Mouse (Mus musculus): ENCODE measurements around the gene Snx18.

Snx18 gene

DNA sequence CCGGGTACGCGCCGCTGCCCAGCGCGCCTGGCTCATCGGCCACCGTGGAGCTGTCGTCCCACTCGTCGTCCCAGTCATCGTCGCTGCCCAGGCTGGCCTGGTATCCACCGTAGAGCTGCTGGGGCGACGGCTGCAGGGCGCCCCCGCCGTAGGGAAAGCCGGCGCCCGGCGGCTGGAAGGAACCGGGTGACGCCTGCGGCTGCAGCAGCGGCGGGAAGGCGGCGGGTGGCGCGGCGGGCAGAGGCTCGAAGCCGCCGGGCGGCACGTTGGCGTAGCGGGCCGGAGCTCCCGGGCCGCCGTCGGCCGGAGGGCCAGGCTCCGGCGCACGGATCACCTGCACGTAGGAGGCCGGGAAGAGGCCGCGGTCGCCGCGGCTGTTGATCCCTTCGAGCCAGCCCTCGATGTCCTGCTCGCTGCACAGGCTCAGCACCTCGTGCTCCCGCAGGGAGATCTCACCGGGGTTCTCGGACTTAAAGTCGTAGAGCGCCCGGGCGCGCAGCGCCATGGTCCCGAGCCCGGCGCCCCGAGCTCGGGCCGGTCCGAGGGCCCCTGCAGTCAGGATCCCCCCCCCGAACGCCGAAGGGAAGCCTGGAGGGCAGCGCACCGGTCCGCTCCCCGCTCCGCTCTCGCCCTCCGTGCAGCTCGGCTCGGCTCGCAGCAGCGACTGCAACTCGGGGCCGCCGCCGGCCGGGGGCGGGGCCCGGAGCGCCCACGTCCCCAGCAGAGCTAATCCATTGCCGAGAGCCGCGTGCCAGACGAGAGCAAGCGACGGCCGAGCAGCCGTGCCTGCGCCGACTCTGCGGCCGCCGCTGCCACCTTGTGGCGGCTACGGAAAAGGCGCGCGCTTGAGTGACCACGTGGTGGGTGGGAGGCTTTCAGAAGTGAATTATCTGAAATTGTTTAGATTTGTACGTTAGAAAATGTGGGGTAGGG, at the start of gene Snx18:
Gene Snx18 (minus strand): TSS at position 674 of the 933 bp plus-strand sequence.
- peak; percentile 90 for DNase-seq

GRCm38 (mm10) chr13:113663883-113664282, 45.5 kb upstream of the Snx18 start:
- DNase-seq = no peak

DNA sequence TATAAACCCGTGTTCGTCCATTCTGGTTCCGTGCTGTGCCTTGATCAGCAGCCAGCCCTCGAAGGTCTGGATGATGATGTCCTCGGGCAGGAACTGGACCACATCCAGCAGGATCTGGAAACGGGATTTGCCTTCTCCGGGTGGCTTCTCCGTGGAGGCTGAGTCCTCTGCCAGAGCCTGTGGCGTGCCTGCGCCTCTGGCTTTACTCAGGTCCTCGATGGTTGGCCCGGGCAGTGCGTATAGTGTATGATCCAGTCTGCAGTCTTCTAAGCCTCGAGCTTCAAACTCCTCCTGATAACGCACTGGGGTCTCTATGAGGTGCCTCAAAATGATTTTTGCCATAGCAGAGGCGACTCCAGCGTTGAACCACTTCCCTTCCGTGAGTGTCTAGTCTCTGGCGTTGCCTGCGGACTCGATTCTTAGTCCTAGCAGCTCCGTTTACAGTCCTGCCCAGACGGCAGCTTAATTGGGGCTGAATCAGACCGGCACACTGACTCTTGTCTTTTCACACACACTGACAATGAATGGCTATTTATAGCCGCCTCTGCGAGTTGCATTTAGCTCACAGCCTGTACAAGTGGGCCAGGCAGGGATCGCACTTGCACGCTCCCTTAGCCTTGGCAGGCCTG, 44.9 kb upstream of the Snx18 start, which contains the start of gene Hspb3:
Gene Hspb3 (minus strand): TSS at position 526 of the 629 bp plus-strand sequence.
- no peak for DNase-seq

DNA sequence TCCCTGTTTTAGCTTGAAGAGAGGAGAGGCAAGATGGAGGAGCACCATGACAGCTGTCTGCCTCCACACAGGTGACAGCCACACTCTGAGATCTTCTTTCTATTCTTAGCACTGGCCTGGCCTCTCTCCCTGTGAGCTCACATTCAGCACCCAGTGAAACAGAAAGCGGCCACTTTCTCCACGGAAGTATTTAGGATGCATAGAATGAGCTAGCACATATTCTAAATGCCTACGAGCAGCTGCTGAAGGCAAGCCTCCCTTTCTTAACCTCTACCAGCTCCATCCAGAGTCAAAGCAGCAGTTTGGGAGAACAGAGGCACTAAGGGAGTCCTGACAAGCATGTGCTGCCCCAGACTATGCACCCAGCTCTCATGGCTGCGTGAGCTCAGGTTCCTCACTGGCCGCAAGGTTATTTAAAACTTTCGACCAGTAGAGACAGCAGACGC, 43.5 kb upstream of the Snx18 start:
- DNase-seq = no peak

- DNase-seq = no peak
Observed at GRCm38 (mm10) chr13:113660576-113661310, 42.4 kb upstream of the Snx18 start.

DNA sequence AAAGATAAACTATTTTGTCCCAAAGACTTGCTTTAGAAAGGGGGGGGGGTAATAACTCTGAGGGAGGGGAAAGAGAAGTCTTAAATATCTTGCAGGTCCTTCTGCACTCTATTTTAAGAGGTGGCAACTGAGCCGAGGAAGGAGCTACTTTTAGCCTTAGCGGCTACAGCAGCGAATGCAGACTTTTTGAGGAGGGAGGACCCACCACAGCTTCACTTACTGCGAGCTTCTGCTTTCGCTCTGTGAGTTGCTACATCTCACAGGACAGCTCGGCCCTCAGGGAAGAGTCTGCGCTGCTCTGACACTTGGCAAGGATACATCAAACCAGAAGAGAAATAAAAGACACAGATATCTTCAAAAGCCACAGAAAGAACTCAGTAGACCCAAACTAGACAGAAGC, 38.8 kb upstream of the Snx18 start:
- no peak for DNase-seq

DNA sequence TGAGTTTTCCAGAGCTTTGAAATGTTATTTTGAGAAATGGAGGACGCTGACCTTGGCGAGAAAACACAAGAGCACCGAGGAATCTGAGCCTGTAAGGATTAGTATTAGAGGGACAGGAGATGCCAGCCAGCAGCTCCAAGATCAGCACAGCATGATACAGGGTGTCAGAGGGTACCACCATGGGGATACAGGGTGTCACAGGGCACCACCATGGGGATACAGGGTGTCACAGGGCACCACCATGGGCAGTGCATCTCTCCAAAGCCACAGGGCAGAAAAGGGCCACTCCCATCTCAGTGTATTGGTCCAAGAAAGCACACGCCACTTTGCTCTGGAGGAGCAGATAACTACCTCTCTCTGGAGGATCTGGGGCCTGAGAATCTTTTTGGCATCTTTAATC, 38.3 kb upstream of the Snx18 start:
- DNase-seq = no peak

DNA sequence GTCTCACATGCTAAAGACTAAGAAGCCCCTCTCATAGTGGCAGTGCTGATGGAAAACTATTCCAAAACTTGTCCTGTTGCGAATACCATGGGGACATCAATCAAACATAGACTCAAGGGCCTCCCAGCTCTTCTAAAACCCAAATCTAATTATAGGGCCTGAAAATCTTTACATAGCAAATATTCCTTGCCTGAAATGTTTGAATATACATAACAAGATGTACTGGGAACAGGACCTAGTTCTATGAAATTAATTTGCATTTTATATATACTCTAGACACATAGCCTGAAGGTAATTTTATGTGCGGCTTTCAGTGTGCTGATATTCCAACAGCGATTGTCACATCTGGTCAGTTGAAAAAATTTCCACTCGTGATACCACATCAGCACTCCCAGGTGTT, 37.1 kb upstream of the Snx18 start:
- DNase-seq = no peak

- DNase-seq = no peak
Observed at GRCm38 (mm10) chr13:113640944-113641597, 22.7 kb upstream of the Snx18 start.

GRCm38 (mm10) chr13:113638914-113639313, 20.6 kb upstream of the Snx18 start:
- peak; percentile 35 for DNase-seq

DNA sequence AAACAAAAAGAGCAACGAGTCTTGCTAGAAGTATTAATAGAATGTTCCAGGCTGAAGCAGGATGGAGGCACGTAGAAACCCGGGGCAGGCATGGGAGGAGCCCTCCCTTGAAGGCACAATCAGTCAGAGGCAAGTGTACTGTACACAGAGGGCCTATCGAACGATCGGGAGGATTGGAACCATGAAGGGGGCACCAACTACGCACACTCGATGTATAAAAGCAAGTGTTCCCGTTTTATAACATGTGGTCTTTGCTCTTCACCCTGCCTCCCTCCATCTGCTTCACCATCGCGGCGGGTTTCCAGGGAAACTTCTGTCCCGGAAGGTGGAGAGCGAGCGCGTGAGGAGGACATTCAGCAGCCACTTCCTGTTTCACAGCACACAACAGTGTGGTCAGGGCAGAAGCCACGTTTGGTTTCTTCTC, 17.4 kb upstream of the Snx18 start:
- no peak for DNase-seq

DNA sequence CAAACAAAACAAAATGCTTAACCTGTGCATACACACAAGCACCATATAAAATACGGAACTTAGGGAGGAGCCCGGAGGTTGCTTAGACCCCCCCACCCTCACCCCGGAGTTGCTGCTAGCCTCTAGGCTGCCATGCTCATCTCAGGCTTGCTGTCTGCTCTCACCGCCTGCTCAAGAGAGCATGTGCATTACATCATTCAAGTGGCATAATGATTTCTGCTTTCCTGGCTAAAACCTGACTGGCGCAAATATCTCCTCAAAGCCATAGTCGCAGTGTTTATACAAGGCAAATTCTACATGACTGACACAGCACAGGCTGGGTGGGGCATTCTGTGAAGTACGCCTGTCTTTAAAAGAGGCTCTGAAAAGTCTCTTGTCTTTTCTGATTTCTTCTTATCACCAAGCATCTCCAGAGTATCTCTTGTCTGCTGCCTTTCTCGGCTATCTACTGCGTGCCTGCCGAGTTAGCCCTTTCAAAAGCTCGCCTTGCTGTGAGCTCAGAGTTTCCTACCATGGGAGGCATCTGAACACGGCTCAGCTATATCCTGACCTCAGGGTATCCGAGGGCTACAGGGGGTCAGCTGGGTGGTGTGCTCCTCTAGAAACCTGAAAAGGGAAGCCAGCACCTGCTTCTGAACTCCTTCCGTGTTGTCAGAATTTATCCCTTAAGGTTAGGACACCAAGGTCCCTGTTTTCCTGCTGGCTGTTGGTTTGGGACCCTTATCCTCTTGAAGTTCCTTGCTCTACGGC, 16.5 kb upstream of the Snx18 start:
- DNase-seq = no peak

- no peak for DNase-seq
Observed at GRCm38 (mm10) chr13:113632506-113632905, 14.1 kb upstream of the Snx18 start.

- no peak for DNase-seq
Observed at GRCm38 (mm10) chr13:113627601-113628000, 9.2 kb upstream of the Snx18 start.

DNA sequence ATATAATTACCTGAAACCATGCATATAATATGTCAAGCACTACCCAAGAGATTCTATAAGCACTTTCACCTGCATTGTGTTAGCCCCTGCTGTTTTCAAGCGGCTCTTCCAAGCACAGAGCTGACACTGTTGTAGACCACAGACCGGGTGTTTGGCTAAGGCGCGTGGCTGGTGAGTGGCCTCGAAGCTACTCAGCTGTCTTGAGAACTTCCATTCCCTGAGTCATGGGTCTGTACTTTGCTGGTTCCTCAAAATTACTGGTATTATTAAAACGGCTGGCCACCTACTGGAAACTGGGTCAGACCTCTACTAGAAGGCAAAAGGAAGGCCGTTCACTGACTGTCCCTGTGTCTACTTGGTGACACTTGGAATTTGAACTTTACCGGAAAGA, 4.5 kb upstream of the Snx18 start:
- no peak for DNase-seq

DNA sequence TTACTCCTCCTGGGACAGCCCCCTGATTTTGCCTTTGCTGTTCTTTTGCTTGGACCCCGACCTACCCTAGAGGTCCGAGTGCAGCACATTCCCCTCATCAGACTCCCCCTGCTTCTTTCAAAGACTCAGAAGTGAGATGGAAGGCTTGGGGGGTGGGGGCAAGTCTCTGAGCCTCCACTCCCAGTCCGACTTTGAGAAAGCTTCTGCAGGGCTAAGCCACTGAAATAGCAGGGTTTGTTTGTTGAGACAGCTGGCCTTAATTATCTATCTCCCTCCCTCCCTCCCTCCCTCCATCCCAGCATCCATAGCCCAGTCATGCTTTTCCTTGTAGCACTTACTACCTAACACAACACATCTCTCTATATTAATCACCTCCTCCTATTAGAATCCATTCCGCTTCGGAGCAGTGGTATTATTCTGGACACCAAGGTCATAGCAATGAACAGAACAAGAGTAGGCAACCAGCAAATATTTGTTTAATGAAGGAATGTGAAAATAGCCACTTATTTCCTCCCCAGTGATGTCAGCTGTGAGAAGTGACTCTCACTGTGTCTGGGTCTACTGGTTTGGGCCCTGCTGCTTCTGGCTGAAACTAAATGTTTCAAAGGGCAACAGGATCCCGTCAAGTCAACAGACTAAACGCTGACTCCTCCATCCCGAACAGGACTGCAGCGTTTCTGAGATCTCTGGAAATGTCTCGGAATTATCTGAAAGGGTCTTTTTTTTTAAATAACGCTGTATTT, 3.9 kb upstream of the Snx18 start:
- DNase-seq = no peak

- DNase-seq = no peak
Observed at GRCm38 (mm10) chr13:113619003-113619402, 639 bp upstream of the Snx18 start.

DNA sequence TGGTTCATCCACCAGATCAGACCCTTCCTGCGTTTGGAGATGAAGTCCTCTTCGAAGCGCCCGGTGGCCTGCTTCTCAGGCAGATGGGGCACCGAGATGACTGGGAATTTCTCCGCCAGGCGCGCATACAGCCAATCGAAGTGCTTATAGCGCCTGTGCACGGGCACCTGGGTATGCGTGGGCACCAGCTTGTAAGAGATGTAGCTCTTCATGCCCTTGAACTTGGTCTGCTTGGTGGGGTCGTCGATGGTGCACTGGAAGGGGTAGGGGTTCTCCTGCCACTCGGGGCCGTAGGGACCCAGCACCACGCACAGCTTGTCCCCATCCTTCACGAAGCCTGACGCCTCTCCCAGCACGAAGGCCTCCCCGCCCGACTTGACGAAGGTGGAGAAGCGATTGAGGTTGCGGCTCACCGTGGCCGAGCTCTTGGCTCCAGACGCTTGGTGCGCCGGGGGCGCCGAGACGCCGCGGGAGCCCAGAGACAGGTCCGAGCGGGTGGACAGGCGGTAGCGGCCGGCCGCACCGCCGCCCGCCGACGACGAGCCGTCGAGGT, 950 bp downstream of the Snx18 start:
- peak; percentile 63 for DNase-seq

DNA sequence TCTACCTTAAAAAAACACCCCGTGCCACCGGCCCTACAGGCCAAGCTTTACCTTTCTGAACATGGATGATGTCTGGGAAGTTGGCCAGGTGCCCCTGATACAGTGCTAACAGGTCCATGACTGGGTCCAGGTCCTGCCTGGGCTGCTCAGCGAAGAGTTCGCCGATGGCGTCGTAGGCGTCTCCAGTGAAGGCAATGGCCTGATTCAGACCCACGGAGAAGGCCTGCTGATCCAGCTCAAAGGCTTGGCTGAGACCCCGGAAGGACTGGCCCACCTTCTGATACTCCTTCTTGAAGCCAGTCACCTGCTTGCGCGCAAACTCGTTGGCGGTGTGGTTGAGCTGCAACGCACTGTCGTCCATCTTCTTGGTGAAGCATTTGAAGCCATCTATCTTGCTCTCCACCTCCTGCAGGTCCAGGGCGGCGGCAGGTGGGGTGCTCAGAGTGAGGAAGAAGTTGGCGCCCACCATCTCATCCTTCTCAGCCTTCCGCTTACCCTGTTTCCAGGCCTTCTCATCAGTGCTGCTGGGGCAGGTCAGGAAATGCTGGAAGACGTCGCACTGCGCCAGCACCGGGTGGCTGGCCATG, 1.5 kb downstream of the Snx18 start:
- DNase-seq = peak; percentile 62

- DNase-seq = peak; percentile 63
Observed at GRCm38 (mm10) chr13:113615971-113616671, 2.2 kb downstream of the Snx18 start.

All from kidney, adult 18-20 months (tissue).